Mouse (Mus musculus): ENCODE data around the gene Dus3l. TPM values are rescaled to one million over a fixed set of nuclear protein-coding genes. Genes with fewer than 3 reads are reported as not detected.

Gene Dus3l
- polyA plus RNA-seq, 1 experiment: 157 TPM

GRCm38 (mm10) chr17:56758132-56758531 is 6.4 kb upstream of the Dus3l start:
- peaks cover 49% of the 10 kb centered on the region for H3K4me1 ChIP-seq (replicated peaks; ENCODE audit: control insufficient read depth, insufficient read depth, low read length)
- 10% methylated on average over 12 of the region's 12 CpGs for WGBS
- no peaks in the 10 kb centered on the region for H3K27me3 ChIP-seq (ENCODE audit: control insufficient read depth, insufficient read depth, low read length)
- H3K27ac ChIP-seq (ENCODE audit: control insufficient read depth, insufficient read depth, low read length): no peak overlapping the region
- peak; percentile 83 for DNase-seq
- no peak overlapping the region for H3K4me3 ChIP-seq (ENCODE audit: control insufficient read depth, insufficient read depth, low read length)
- TF ChIP-seq CTCF (IDR thresholded peaks at IDR 0.05; ENCODE audit: borderline replicate concordance, control insufficient read depth, extremely low read depth, insufficient read depth, low read length, poor library complexity) (peak; percentile 73; the same call in 1 of the 2 replicates), POLR2A (IDR thresholded peaks at IDR 0.05; ENCODE audit: control insufficient read depth, extremely low read depth, insufficient read depth, low read length, poor library complexity) (no peak)
- H3K36me3 ChIP-seq (ENCODE audit: control insufficient read depth, insufficient read depth, low read length): no peaks in the 10 kb centered on the region

DNA sequence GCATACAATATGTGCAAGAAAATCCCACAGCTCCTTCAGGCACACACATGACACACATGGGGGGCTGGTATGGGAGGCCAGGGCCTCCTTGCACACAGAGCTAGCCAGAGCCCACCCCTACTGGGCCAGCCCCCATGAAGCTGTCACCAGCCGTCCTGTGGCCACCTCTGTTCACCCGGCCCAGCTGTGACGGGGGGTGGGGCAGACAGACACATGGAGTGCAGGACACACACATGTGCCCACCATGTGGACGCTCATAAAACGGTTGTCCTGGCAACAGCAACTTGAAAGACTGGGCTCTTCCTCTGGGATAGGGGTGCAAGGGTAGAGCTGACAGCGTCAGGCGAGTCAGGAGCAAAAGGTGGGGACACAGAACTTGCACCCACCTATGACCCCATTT is 5.3 kb upstream of the Dus3l start:
- TF ChIP-seq CTCF (IDR thresholded peaks at IDR 0.05; ENCODE audit: borderline replicate concordance, control insufficient read depth, extremely low read depth, insufficient read depth, low read length, poor library complexity): no peak
- no peak for TF ChIP-seq POLR2A (IDR thresholded peaks at IDR 0.05; ENCODE audit: control insufficient read depth, extremely low read depth, insufficient read depth, low read length, poor library complexity)

GRCm38 (mm10) chr17:56761077-56761476 is 3.5 kb upstream of the Dus3l start:
- no peak for TF ChIP-seq POLR2A (IDR thresholded peaks at IDR 0.05; ENCODE audit: control insufficient read depth, extremely low read depth, insufficient read depth, low read length, poor library complexity)
- DNase-seq: no peak
- no peaks in the 10 kb centered on the region for H3K36me3 ChIP-seq (ENCODE audit: control insufficient read depth, insufficient read depth, low read length)
- no peaks in the 10 kb centered on the region for H3K27me3 ChIP-seq (ENCODE audit: control insufficient read depth, insufficient read depth, low read length)
- peaks cover 46% of the 10 kb centered on the region for H3K4me1 ChIP-seq (replicated peaks; ENCODE audit: control insufficient read depth, insufficient read depth, low read length)
- WGBS: 85% methylated on average over 3 of the region's 3 CpGs
- H3K4me3 ChIP-seq (ENCODE audit: control insufficient read depth, insufficient read depth, low read length): no peak overlapping the region
- no peak overlapping the region for H3K27ac ChIP-seq (ENCODE audit: control insufficient read depth, insufficient read depth, low read length)

More for the DNA sequence above, 5.3 kb upstream of the Dus3l start:
- no peak for DNase-seq
- Histone ChIP-seq H3K27ac (ENCODE audit: control insufficient read depth, insufficient read depth, low read length) (no peak overlapping the region), H3K27me3 (ENCODE audit: control insufficient read depth, insufficient read depth, low read length) (no peaks in the 10 kb centered on the region), H3K36me3 (ENCODE audit: control insufficient read depth, insufficient read depth, low read length) (no peaks in the 10 kb centered on the region), H3K4me1 (replicated peaks; ENCODE audit: control insufficient read depth, insufficient read depth, low read length) (peaks cover 49% of the 10 kb centered on the region), H3K4me3 (ENCODE audit: control insufficient read depth, insufficient read depth, low read length) (no peak overlapping the region)
- WGBS: 91% methylated on average over 7 of the region's 7 CpGs

- peak; percentile 67 for TF ChIP-seq POLR2A (IDR thresholded peaks at IDR 0.05; ENCODE audit: control insufficient read depth, extremely low read depth, insufficient read depth, low read length, poor library complexity)
- no peak for TF ChIP-seq CTCF (IDR thresholded peaks at IDR 0.05; ENCODE audit: borderline replicate concordance, control insufficient read depth, extremely low read depth, insufficient read depth, low read length, poor library complexity)
- peak; percentile 92 for DNase-seq
- peaks cover 43% of the 10 kb centered on the region for H3K4me1 ChIP-seq (replicated peaks; ENCODE audit: control insufficient read depth, insufficient read depth, low read length)
Observed at GRCm38 (mm10) chr17:56761991-56762410, 2.6 kb upstream of the Dus3l start.

DNA sequence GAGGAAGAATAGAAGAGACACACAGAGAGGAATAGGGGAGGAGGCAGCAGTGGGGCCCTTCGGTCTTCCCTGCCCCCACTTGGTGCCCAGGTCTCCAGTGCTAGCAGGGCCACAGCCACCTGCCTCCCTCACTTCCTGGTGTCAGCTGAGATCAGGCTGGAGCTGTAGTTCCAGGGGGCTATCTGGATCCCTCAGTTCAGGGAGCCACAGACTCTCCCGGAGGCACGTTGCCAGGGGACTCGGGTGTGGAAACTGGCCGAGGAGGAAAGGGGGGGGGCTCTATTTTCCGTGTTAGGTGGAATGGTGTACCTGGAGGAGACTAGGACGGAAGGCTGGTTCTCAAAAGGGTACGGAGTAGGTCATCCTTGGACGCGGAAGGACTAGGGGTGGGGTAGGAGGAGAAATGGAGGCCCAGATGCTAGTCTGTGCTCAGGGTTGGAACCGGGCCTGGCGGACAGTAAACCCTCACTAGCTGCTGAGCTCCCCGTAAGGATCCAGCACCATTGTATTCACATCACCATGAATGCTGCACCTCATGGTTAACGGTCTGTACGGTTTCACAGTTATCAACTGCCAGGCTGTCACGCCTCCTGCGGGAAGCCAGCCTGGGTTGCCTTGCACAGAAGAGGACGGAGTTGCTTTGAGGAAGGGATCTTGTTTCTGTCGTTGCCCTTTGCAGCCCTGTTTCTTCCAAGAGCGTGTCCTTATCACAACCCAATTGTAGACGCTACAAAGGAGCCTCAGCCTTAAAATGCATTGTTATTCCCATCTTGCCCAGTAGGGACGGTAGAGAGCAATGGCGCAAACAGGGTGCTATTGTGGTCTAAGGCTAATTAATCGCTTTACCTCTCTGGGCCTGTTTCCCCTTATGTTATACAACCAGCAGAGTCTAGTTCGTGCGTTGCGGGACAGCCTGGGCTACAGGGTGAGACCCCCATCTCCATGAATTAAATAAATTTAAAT is 1.5 kb upstream of the Dus3l start:
- WGBS: 64% methylated on average over 27 of the region's 27 CpGs

More at GRCm38 (mm10) chr17:56761991-56762410, 2.6 kb upstream of the Dus3l start:
- WGBS: under 1% methylated on average over 28 of the region's 28 CpGs
- Histone ChIP-seq H3K27ac (ENCODE audit: control insufficient read depth, insufficient read depth, low read length) (peak overlapping the region; percentile 69), H3K36me3 (ENCODE audit: control insufficient read depth, insufficient read depth, low read length) (no peaks in the 10 kb centered on the region), H3K27me3 (ENCODE audit: control insufficient read depth, insufficient read depth, low read length) (no peaks in the 10 kb centered on the region), H3K4me3 (ENCODE audit: control insufficient read depth, insufficient read depth, low read length) (peak overlapping the region; percentile 49)

DNA sequence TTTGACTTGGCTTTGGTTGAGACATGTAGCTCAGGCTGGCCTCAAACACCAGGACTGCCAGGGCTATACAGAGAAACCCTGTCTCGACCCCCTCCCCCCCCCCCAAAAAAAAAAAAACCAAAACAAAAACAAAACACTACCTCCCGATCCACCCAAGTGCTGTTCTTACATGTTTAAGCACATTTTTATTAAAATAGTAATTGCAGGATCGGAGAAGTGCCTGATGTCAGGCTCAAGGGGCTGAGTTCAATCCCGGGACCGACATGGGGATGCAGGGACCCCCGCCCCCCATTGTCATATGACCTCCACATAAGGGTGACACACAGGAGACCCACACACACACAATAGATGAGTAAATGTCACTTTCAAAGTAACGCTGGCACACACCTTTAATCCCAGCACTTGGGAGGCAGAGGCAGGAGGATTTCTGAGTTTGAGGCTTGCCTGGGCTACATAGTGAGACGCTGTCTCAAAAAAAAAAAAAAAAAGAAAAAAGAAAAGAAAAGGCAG is 761 bp upstream of the Dus3l start:
- TF ChIP-seq CTCF (IDR thresholded peaks at IDR 0.05; ENCODE audit: borderline replicate concordance, control insufficient read depth, extremely low read depth, insufficient read depth, low read length, poor library complexity) (no peak), POLR2A (IDR thresholded peaks at IDR 0.05; ENCODE audit: control insufficient read depth, extremely low read depth, insufficient read depth, low read length, poor library complexity) (no peak)
- no peak for DNase-seq
- H3K36me3 ChIP-seq (ENCODE audit: control insufficient read depth, insufficient read depth, low read length): no peaks in the 10 kb centered on the region
- 82% methylated on average over 8 of the region's 8 CpGs for WGBS
- no peaks in the 10 kb centered on the region for H3K27me3 ChIP-seq (ENCODE audit: control insufficient read depth, insufficient read depth, low read length)
- peak overlapping the region; percentile 76; the same call in 1 of the 2 replicates for H3K27ac ChIP-seq (ENCODE audit: control insufficient read depth, insufficient read depth, low read length)
- peak overlapping the region; percentile 70; the same call in 1 of the 2 replicates for H3K4me3 ChIP-seq (ENCODE audit: control insufficient read depth, insufficient read depth, low read length)
- peaks cover 31% of the 10 kb centered on the region for H3K4me1 ChIP-seq (replicated peaks; ENCODE audit: control insufficient read depth, insufficient read depth, low read length)

More for the DNA sequence above, 1.5 kb upstream of the Dus3l start:
- TF ChIP-seq CTCF (IDR thresholded peaks at IDR 0.05; ENCODE audit: borderline replicate concordance, control insufficient read depth, extremely low read depth, insufficient read depth, low read length, poor library complexity): no peak
- TF ChIP-seq POLR2A (IDR thresholded peaks at IDR 0.05; ENCODE audit: control insufficient read depth, extremely low read depth, insufficient read depth, low read length, poor library complexity): no peak
- H3K27ac ChIP-seq (ENCODE audit: control insufficient read depth, insufficient read depth, low read length): peak overlapping the region; percentile 69; the same call in 1 of the 2 replicates
- peaks cover 35% of the 10 kb centered on the region for H3K4me1 ChIP-seq (replicated peaks; ENCODE audit: control insufficient read depth, insufficient read depth, low read length)
- no peaks in the 10 kb centered on the region for H3K27me3 ChIP-seq (ENCODE audit: control insufficient read depth, insufficient read depth, low read length)
- H3K36me3 ChIP-seq (ENCODE audit: control insufficient read depth, insufficient read depth, low read length): no peaks in the 10 kb centered on the region
- H3K4me3 ChIP-seq (ENCODE audit: control insufficient read depth, insufficient read depth, low read length): no peak overlapping the region
- peak; percentile 70 for DNase-seq
